Mouse (Mus musculus) kidney, embryonic 14.5 days (tissue): ENCODE measurements around the gene Gm45837. TPM values are rescaled to one million over a fixed set of nuclear protein-coding genes. Genes with fewer than 3 reads are reported as not detected.

Experiments
- ATAC-seq: fragments of 200-750 bp; cut with Nextera tagmentation; 2 replicates; pipeline ENCODE4 v1.8.0; 2017; ENCODE audit warnings: moderate number of reproducible peaks, mild to moderate bottlenecking, moderate TSS enrichment, moderate library complexity; ENCODE audit not compliant: low FRiP score, low TSS enrichment
- H3K27ac ChIP-seq: fragments of 300-500 bp; sonication (generic); 2 replicates; pipeline ENCODE4 v1.5.1; 2014; ENCODE audit warnings: low read depth, mild to moderate bottlenecking, low read length, moderate library complexity, mixed read lengths
- H3K27me3 ChIP-seq: fragments of 300-500 bp; sonication (generic); 2 replicates; pipeline ENCODE4 v1.6.1; 2014; ENCODE audit warnings: mild to moderate bottlenecking, low read length; ENCODE audit not compliant: control insufficient read depth, insufficient read depth
- H3K36me3 ChIP-seq: fragments of 300-500 bp; sonication (generic); 2 replicates; pipeline ENCODE4 v1.6.1; 2014; ENCODE audit warnings: low read length, mixed read lengths; ENCODE audit not compliant: control insufficient read depth, insufficient read depth
- H3K4me1 ChIP-seq: fragments of 300-500 bp; sonication (generic); 2 replicates; pipeline ENCODE4 v1.6.1; 2014; ENCODE audit warnings: low read length, mixed read lengths; ENCODE audit not compliant: control insufficient read depth, insufficient read depth
- H3K4me2 ChIP-seq: fragments of 300-500 bp; sonication (generic); replicated peaks from 2 replicates; pipeline ENCODE4 v1.6.1; 2014; ENCODE audit warnings: low read depth, mild to moderate bottlenecking, low read length
- H3K4me3 ChIP-seq: fragments of 300-500 bp; sonication (generic); 2 replicates; pipeline ENCODE4 v1.5.1; 2014; ENCODE audit warnings: mild to moderate bottlenecking, low read length
- H3K9ac ChIP-seq: fragments of 300-500 bp; sonication (generic); 2 replicates; pipeline ENCODE4 v1.6.1; 2014; ENCODE audit warnings: low read depth, mild to moderate bottlenecking, low read length, moderate library complexity
- H3K9me3 ChIP-seq: fragments of 300-500 bp; sonication (generic); 2 replicates; pipeline ENCODE4 v1.6.1; 2016; ENCODE audit warnings: low read length; ENCODE audit not compliant: control insufficient read depth
- WGBS: fragments of 180-500 bp; shearing (Covaris S2); extraction: QIAGEN DNeasy Blood & Tissue Kit; methylation state at CpG from one replicate; pipeline ENCODE4 v1.1.7; 2014; 5-methylcytosine and 5-hydroxymethylcytosine counted together
- polyA plus RNA-seq: library from polyadenylated mRNA; unstranded; fragments of >200 nt; fragmentation: Nextera tagmentation; extraction: Ambion mirVana; gene quantifications from 2 replicates; pipeline ENCODE4 v1.2.1, GENCODE M21; 2014

The Gm45837 gene
- polyA plus RNA-seq, 1 experiment from 2014 or later, result 13.2 TPM

- no peak overlapping the region for H3K4me3 ChIP-seq
- 91% methylated on average over 4 of the region's 4 CpGs for WGBS
- H3K4me1 ChIP-seq, result peaks cover 21% of the 10 kb centered on the region
- H3K4me2 ChIP-seq, result no peak overlapping the region; the same call in 1 of the 2 replicates
- H3K36me3 ChIP-seq, result peaks cover 59% of the 10 kb centered on the region
- no peak for ATAC-seq
- no peaks in the 10 kb centered on the region for H3K27me3 ChIP-seq
- H3K27ac ChIP-seq, result no peak overlapping the region
- no peaks in the 10 kb centered on the region for H3K9me3 ChIP-seq
- no peak overlapping the region for H3K9ac ChIP-seq
These were observed 13.5 kb upstream of the Gm45837 start for GRCm38 (mm10) chr7:101397175-101397574.

GRCm38 (mm10) chr7:101401510-101401909, 9.2 kb upstream of the Gm45837 start:
- Histone ChIP-seq H3K9me3 (no peaks in the 10 kb centered on the region), H3K9ac (no peak overlapping the region), H3K4me1 (no peaks in the 10 kb centered on the region), H3K4me3 (no peak overlapping the region), H3K4me2 (no peak overlapping the region), H3K27ac (no peak overlapping the region), H3K27me3 (no peaks in the 10 kb centered on the region), H3K36me3 (peaks cover 91% of the 10 kb centered on the region)
- ATAC-seq, result no peak
- WGBS, result 89% methylated on average over 7 of the region's 7 CpGs

- WGBS, result 91% methylated on average over 5 of the region's 5 CpGs
- Histone ChIP-seq H3K27me3 (no peaks in the 10 kb centered on the region), H3K9me3 (no peaks in the 10 kb centered on the region), H3K9ac (no peak overlapping the region), H3K4me2 (no peak overlapping the region), H3K36me3 (peaks cover 88% of the 10 kb centered on the region), H3K4me1 (no peaks in the 10 kb centered on the region), H3K4me3 (no peak overlapping the region), H3K27ac (no peak overlapping the region)
- ATAC-seq, result no peak
These were observed 6.9 kb upstream of the Gm45837 start for GRCm38 (mm10) chr7:101403831-101404230.

- ATAC-seq, result peak; percentile 14
- peaks cover 35% of the 10 kb centered on the region for H3K36me3 ChIP-seq
- no peak overlapping the region for H3K27ac ChIP-seq
- H3K9ac ChIP-seq, result no peak overlapping the region
- no peaks in the 10 kb centered on the region for H3K27me3 ChIP-seq
- H3K4me3 ChIP-seq, result no peak overlapping the region
- H3K4me2 ChIP-seq, result no peak overlapping the region
- peaks cover 24% of the 10 kb centered on the region for H3K4me1 ChIP-seq
- H3K9me3 ChIP-seq, result no peaks in the 10 kb centered on the region
These were observed 2.1 kb downstream of the Gm45837 start for GRCm38 (mm10) chr7:101412796-101413195.

GRCm38 (mm10) chr7:101414209-101414608, 3.5 kb downstream of the Gm45837 start:
- H3K4me1 ChIP-seq, result peaks cover 24% of the 10 kb centered on the region
- WGBS, result 36% methylated on average over 4 of the region's 4 CpGs
- H3K27me3 ChIP-seq, result no peaks in the 10 kb centered on the region
- H3K9ac ChIP-seq, result no peak overlapping the region
- no peak overlapping the region for H3K4me2 ChIP-seq
- H3K9me3 ChIP-seq, result no peaks in the 10 kb centered on the region
- peaks cover 21% of the 10 kb centered on the region for H3K36me3 ChIP-seq
- H3K4me3 ChIP-seq, result no peak overlapping the region
- no peak for ATAC-seq
- no peak overlapping the region for H3K27ac ChIP-seq

GRCm38 (mm10) chr7:101414661-101415511, 4.2 kb downstream of the Gm45837 start:
- Histone ChIP-seq H3K27me3 (no peaks in the 10 kb centered on the region), H3K9me3 (no peaks in the 10 kb centered on the region), H3K4me2 (no peak overlapping the region), H3K27ac (no peak overlapping the region), H3K36me3 (peaks cover 20% of the 10 kb centered on the region), H3K4me3 (no peak overlapping the region), H3K9ac (no peak overlapping the region), H3K4me1 (peaks cover 24% of the 10 kb centered on the region)
- ATAC-seq, result peak; percentile 38
- 20% methylated on average over 6 of the region's 7 CpGs for WGBS

- no peak for ATAC-seq
- Histone ChIP-seq H3K4me1 (peaks cover 24% of the 10 kb centered on the region), H3K27ac (no peak overlapping the region), H3K9me3 (no peaks in the 10 kb centered on the region), H3K4me2 (no peak overlapping the region), H3K27me3 (no peaks in the 10 kb centered on the region), H3K9ac (no peak overlapping the region), H3K36me3 (peaks cover 17% of the 10 kb centered on the region), H3K4me3 (no peak overlapping the region)
- 32% methylated on average over 8 of the region's 8 CpGs for WGBS
These were observed 4.9 kb downstream of the Gm45837 start for GRCm38 (mm10) chr7:101415512-101416100.

GRCm38 (mm10) chr7:101416391-101416790, 5.7 kb downstream of the Gm45837 start:
- Histone ChIP-seq H3K27ac (no peak overlapping the region), H3K4me3 (no peak overlapping the region), H3K4me1 (peaks cover 21% of the 10 kb centered on the region), H3K9me3 (no peaks in the 10 kb centered on the region), H3K27me3 (no peaks in the 10 kb centered on the region), H3K9ac (no peak overlapping the region), H3K4me2 (no peak overlapping the region), H3K36me3 (peaks cover 11% of the 10 kb centered on the region)
- WGBS, result 66% methylated on average over 5 of the region's 5 CpGs
- no peak for ATAC-seq
